Mouse (Mus musculus): ENCODE data around the gene Dpagt1. TPM values are rescaled to one million over a fixed set of nuclear protein-coding genes. Genes with fewer than 3 reads are reported as not detected.
A peak's percentile ranks its signal among the peaks of the same experiment; 100 is the strongest.
"Not testable (repeated sequence)": the region's sequence is repeated elsewhere in the genome, so short reads cannot be mapped to it uniquely, and the experiment has no call there.

The Dpagt1 gene
- polyA plus RNA-seq, 1 experiment: 25.8 TPM

DNA sequence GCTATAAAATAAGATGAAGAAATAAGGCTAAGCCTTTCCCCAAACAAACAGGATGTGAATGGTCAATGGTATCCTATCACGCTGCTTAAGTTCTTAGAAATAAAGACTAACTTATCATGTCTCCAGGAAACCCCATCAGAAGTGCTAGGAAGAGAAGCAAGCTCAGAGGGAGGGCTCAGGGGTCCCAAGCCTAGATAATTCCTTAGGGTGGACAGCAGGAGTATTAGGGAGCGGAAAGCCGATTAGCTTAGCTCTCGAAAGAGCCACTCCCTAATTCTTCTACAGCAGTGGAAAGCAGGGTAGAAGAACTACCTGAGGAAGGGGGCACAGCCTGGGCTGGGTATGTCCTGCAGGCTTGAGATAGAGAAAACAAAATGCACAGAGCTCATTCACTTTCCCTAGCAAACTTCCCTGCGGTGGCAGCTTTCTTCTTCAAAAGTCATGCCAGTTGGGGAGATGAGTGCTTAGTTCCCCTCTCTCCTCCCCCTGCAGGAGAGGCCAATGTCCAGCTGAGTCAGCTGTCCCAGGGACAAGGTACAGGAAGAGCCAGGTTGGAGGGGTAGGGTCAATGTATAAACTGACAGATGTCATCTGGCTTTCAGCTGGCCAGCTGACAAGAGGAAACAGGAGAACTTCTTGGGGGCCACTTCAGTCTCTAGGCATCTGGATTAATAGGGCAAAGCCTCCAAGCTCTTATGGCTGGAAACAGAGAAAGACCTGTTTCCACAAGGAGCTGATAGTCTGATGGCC lies 7.6 kb upstream of the Dpagt1 start:
- no peak for DNase-seq (ENCODE audit: low spot score)

DNA sequence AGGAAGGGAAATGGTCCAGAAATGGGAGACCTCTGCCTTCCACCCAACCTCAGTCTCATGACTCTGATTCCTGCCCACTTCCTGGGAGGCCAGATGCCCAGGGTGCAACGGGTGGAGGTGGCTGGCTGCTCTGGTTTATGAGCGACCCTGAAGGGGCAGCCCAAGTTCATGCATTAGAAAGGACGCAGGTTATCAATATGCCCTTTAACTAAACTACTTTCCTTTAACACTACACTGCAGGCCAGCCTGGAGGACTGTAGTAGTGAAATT lies 7.1 kb upstream of the Dpagt1 start:
- no peak for DNase-seq (ENCODE audit: low spot score)

DNA sequence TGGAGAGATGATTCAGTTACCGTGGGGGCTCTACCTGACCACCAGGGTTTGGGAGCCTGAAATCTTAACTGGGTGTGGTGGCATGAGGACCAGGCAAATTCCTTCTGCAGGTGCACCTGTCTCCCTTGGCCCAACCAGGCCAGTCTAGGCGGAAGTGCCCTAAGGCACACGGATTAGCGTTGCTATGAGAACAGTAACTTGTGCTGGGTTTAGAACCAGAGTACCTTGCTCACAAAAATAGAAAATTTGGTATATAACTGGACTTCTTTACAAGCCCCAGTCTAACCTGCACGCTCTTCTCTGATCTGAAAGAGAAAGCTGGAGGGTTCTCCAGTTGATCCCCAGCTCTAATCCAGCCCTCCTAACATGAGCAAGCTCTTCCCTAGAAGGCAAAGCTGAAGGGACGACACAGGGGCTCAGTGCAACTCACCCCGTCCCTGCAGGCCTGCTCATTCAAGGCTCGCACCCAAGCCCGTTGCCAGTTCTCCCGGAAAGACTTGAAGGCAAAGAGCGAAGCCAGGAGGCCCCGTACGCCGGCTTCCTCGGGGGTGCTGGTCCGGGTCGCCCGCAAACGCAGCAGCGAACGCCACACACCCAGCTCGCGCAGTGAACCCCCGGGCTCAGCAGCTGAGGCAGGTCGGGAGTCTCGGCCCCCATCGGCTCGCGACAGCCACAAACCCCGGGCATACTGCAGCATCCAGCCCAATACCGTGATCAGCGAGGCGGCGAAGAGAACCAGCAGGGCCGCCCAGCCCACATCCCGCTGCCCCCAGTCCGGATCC lies 6.5 kb upstream of the Dpagt1 start:
- DNase-seq (ENCODE audit: low spot score): peak; percentile 42

DNA sequence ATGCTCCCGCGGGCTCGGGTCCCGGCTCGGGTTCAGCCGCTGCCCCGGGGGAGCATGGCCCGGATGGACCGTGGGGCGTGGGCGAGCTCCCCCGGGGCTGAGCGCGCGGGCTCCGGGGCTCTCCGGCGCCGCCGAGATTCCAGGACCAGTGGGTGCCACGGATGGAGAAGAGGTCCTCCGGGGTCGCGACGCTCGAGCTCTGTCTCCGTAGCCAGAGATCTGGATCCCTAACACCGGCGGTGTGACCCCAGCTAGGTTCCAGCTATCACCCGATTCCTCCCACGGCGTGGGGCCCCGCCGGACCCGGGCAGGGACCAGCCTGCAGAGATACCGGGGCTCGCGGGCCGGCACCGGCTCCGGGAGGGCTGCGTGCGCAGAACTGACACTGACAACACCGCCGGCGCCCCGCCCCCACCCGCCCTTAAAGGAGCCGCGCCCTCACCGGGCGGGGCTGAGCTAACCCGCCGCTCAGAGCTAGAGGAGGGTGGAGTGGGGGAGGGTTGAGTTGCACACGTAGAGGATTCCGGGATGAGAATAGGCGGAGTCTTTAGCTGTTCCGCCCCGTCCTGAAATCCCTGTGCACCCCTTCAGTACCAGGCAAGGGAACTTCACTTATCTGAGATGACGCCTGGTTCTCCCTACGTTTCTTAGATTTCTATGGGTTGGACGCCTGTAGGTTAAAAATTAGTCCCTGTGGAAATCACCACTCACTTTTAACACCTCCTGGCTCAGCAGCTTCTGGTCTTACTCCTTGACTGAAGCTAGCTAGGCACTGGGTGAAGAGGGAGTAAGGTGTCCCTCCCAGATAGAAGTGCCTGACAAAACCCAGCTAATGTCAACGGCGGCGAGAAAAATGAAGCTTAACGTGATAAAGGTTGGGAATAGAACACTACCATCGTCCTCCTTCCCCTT lies 5.7 kb upstream of the Dpagt1 start, which contains the start of gene C2cd2l:
TSS of gene C2cd2l (minus strand) at position 399 of the 912 bp plus-strand sequence.
- DNase-seq (ENCODE audit: low spot score): peak; percentile 83

DNA sequence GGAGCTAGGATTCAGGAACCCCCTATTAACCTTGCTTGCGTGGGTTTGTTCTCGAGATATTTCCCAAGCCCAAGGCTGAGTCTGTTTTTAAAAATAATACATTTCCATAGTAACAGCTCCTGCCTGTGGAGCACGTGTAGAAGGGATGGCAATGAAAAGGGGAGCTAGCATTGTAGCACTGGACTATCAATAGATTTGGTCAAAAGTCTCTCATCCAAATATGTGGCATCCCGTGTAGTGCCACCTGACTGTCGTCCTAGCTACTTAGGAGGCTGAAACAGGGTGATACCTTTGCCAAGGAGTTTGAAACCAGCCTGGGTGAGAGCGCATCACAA lies 5.1 kb upstream of the Dpagt1 start:
- no peak for DNase-seq (ENCODE audit: low spot score)

DNA sequence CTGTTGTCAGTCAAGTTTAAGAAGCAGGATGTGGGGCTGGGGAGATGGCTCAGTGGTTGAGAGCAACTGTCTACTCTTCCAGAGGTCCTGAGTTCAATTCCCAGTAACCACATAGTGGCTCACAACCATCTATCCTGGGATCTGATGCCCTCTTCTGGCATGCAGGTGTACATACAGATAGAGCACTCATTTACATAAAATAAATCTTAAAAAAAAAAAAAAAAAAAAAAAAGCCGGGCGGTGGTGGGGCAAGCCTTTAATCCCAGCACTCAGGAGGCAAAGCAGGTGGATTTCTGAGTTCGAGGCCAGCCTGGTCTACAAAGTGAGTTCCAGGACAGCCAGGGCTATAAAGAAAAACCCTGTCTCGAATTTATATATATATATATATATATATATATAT lies 2.2 kb upstream of the Dpagt1 start:
- DNase-seq (ENCODE audit: low spot score): not testable (repeated sequence)

DNA sequence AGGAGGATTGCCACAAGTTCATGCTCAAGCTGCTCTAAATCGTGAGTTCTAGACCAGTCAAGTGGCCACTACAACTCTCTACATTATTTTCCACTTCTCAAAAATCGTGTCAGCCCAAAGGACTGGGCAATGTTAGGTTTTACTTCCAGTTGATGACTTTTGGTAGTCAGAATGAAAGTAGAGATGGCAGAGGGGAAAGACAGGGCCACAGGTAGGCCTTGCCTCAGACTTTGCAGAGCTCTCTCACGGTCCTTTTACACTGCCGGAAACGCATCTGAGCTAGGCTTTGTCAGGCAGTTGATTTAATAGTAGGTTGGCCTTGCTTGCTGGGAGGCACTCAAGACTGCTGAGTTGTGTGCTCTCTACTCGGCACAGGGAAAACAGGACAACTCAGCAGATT lies 1.7 kb upstream of the Dpagt1 start:
- DNase-seq (ENCODE audit: low spot score): no peak

DNA sequence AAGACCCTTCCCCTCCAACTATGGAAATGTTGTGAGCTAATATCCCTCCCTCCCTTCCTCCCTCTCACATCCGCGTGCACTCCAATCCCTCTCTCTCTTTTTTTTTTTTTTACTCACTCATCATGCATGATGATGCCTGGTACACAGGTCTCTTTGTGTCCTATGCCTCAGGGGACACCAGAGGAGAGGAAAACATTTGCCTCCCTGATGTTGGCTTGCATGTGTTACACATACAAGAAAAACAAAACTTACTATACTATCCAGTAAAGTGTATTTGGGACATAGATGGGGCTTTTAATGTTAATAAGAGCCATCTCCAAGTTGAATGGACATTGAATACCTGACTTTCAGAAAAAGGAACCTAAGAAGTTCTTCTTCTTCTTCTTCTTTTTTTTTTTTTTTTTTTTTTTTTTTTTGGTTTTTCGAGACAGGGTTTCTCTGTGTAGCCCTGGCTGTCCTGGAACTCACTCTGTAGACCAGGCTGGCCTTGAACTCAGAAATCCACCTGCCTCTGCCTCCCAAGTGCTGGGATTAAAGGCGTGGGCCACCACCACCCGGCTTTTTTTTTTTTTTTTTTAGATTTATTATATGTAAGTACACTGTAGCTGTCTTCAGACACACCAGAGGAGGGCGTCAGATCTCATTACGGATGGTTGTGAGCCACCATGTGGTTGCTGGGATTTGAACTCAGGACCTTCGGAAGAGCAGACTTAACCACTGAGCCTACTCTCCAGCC lies 619 bp upstream of the Dpagt1 start:
- not testable (repeated sequence) for DNase-seq (ENCODE audit: low spot score)

DNA sequence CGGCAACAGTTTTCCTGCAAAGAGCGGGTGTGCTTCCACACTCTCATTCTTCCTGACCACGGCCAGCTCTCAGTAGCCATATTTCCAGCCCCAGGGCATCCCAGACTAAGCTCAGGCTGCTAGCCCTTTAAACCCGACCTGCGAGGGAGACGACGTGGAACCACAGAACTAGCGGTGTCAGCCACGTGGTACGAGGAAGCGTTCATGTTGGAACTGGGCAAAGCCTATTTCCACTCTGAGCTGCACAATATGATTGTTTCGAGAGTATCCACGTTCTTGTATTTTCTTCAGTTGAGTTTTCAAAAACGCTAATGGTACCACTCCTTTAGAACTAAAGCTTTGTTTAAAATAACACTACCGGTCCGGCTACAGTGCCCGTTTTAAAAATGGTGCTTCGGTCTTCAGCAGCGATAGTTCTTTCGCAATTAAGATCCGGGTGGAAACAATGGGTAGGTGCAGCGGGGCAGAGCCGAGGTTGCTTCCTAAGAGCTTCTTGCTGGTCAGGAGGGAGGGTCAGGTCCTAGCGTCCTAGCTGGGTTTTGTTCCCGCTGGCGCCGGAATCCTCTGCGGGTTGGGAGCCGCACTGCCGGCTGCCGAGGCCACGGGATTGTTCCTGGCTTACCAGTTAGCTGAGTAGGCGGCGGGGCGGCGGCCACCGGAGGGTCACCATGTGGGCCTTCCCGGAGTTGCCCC lies 698 bp downstream of the Dpagt1 start:
- peak; percentile 52 for DNase-seq (ENCODE audit: low spot score)

DNA sequence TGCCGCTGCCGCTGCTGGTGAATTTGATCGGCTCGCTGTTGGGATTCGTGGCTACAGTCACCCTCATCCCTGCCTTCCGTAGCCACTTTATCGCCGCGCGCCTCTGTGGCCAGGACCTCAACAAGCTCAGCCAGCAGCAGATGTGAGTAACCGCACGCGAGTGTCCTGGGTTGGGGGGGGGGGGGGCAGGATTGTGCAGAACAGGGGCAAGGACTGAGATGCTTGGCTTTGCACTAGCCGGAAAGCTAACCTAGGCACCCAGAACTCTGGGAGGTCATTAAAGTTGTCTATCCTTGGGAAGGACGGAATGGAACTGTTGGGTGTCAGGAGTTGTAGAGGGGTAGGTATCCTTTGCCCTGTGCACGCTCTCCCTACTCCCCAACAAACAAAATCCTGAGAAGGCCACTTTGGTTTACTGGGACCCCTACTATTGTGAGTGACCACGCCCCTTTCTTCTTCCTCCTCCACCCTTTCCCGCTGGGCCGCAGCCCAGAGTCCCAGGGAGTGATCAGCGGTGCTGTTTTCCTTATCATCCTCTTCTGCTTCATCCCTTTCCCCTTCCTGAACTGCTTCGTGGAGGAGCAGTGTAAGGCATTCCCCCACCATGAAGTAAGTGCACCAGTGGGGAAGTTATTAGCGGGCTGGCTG lies 1.4 kb downstream of the Dpagt1 start:
- DNase-seq (ENCODE audit: low spot score): no peak

DNA sequence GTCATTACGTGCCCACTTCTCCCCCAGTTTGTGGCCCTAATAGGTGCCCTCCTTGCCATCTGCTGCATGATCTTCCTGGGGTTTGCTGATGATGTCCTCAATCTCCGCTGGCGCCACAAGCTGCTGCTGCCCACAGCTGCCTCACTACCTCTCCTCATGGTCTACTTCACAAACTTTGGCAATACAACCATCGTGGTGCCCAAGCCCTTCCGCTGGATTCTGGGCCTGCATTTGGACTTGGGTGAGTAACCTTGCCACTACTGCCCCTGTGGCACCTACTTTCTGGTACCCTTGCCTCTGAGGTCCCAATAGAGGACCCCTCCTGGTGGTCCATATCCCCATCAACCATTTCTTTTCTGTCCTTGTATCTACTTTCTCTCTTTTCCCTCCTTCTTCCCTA lies 2.1 kb downstream of the Dpagt1 start:
- no peak for DNase-seq (ENCODE audit: low spot score)

DNA sequence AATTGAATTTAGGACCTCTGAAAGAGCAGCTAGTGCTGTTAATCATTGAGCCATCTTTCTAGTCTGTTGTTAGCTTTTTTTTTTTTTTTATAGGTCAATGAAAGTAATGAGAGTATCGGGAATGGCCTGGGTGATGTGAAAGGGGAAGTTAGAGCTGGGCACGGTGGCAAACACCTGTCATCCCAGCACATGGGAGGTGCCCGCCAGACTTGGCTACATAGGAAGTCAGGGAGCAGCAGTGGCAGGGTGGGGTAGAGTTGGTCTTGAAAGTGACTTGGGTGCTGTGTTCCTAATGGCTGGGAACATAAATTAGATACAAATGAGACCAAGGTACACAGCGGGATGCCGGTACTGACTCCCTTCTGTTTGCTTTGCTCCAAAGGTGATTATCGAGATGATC lies 4.9 kb downstream of the Dpagt1 start:
- no peak for DNase-seq (ENCODE audit: low spot score)

DNA sequence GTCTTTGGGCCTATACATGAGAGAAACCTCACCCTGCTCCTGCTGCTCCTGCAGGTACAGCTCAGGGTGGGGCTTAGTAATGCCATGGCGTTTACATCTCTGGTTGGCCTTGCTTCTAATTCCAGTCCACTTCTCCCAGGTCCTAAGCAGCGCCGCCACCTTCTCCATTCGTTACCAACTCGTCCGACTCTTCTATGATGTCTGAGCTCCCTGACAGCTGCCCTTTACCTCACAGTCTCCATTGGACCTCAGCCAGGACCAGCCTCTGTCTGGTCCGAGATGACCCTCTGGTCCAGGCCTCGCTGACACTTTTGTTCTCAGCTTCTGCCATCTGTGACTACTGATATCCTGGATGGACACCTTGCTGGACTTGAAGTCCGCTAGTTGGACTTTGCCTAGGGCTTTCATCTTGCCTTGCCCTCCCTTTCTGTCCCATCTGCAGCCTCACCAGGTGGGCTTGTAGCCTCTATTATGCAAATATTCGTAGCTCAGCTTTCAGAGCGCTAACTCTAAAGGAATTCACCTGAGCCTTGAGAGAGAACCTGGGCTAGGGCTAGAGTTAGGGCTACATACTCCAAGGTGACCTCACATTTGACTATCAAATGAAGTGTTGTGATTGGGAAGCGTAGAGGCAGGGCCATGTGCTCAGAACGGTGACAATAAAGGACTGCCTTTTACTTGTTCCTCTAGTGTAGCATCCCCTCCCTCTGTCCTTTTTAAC lies 7.3 kb downstream of the Dpagt1 start:
- DNase-seq (ENCODE audit: low spot score): no peak

DNA sequence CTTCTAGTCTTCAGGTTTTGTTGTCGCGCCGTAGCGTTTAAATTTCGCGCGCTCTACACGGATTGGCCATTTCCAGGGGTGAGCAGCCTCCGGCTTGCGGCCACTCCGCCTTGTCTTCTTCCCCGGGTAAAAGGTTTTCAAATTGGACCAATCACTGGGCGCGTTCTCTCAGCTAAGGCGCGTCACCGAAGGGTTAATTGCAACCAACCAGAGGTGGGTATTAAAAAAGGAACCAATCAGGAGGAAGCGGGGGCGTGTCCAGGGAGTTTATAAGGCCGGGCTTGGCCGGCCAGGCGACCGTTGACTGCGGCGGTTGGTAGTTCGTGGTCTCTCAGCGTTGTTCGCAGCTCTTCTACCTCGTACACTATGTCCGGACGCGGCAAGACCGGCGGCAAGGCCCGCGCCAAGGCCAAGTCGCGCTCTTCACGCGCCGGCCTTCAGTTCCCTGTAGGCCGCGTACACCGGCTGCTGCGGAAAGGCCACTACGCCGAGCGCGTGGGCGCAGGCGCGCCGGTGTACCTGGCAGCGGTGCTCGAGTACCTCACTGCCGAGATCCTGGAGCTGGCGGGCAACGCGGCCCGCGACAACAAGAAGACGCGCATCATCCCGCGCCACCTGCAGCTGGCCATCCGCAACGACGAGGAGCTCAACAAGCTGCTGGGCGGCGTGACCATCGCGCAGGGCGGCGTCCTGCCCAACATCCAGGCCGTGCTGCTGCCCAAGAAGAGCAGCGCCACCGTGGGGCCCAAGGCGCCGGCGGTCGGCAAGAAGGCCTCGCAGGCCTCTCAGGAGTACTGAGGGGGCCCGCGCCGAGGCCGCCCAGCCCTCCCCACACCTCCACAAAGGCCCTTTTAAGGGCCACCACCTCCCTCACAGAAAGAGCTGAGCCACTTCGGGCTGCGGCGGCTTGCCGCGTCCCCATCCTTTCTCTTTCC lies 8.8 kb downstream of the Dpagt1 start, which contains the start of gene H2afx:
TSS of gene H2afx (plus strand) at position 299 of the 935 bp plus-strand sequence.
- DNase-seq (ENCODE audit: low spot score): peak; percentile 93

DNA sequence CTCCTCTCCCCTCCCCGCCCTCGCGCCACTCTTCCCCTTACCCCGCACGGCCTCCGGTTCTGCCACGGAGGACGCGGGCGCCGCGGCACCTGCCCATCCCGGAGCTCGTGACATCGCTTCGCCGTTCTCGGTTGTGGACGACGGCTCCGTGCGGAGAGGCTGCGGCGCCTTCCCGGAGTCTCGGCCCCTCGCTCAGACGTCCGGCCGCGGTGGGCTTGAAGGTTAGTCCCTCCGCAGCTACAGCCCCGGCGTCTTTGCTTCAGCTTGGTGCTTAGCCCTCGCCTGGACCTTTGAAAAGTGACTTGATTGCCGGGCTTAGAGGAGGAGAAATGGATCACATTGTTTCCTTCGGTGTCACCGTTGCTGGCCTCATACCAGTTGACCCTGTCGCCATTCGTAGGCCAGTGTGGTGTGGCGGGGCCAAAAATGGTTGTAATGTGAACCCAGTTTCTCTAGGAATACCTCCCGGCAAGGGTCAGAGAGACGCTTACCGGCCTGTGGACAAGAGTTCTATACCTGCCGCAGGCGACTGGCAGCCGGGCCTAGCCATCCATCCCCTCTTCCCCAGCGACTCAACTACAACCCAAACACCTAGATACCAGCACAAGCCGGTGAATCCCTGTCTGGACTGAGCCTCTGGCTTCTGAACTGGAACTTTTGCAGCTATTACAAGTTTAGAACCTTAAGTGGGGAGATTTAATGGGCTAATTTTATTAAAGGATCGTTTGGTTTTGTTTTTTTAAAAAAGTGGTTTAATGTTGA lies 9.7 kb downstream of the Dpagt1 start:
- no peak for DNase-seq (ENCODE audit: low spot score)

DNA sequence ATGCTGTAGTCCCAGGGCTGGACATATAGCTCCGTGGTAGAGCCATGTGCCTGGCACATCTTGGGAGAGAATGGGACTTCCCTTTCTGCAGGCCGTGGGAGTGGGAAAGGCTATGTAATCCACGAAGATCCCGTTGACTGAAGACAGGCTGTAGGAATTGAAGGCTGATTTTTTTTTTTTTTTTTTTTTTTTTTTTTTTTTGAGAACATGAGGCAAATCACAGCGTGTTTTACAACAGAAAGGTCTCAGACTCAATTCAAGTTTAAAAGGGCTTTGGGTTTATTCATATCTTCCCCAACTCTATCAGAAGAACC lies 10.2 kb downstream of the Dpagt1 start:
- DNase-seq (ENCODE audit: low spot score): no peak

DNA sequence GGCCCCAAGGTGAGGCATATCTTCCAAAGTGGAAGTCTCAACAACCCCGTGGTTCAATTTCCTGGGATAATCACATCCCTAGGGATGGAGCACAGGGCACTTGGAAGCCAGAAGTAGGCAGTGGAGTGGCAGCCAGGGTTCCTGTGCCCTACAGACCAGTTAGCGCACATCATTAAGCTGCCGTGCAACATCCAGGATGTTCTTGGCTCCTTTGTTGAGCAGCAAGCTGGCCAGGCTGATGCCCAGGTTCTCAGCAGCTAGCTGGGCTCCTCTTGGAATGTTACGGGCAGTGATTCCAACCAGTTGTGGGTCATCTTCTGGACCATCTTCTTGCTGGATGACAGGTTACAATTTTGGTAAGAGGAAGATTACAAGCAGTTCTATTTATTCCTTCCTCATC lies 10.7 kb downstream of the Dpagt1 start:
- DNase-seq (ENCODE audit: low spot score): not testable (repeated sequence)

DNA sequence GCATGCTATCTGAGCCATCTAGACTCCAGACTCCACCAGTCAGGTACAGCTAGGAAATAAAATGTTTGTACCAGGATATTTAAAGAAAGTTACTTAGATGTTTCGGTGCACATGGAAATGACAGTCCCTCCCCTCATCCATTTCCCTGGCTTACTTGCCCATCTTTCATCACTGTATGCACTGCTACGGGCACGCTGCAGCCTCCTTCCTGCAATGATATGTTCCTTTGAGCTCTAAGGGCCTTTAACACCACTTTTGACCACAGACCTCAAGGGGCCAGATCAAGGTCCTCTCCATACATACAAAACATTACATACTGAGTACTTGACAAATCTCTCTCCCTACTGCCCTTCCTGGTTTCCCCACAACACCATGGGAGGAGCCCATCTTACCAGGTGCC lies 11.1 kb downstream of the Dpagt1 start:
- DNase-seq (ENCODE audit: low spot score): no peak
